Mouse (Mus musculus): Measurements from ENCODE around the gene Hoxa9. TPM values are rescaled to one million over a fixed set of nuclear protein-coding genes. Genes with fewer than 3 reads are reported as not detected.

Gene Hoxa9
- polyA plus RNA-seq, 1 experiment: not detected

DNA sequence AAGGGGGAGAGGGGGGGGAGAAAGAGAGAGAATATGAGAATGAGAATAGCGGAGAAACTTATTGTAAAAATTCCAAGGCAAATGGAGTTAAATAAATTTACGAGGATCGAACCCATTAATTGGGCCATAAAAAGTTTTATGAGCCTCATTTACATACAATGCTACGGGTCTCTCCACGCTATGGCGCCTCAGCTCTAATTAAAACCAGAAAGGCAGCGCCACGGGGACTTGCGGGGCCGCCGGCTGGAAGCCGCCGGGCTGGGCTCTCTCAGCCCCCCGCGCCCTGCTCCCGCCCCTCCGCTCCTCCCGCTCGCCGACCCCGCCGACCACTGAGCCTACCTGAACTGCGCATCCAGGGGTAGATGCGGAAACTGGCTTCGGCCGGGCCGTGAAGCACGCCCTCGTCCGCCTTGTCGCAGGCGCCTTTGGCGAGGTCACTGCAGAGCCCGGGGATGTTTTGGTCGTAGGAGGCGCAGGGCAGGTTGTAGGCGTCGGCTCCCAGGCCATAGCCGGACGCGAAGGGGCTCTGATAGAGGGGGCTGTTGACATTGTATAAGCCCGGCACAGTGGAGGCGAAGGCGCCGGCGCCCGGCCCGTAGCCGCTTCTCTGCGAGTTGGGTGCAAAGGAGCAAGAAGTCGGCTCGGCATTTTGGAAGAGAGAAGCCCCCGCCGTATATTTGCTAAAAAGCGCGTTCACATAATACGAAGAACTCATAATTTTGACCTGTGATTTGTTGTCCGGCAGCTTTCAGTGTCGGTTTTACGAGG is 14.0 kb downstream of the Hoxa9 start:
- 4% methylated on average over 60 of the region's 60 CpGs for WGBS
- TF ChIP-seq POLR2A (IDR thresholded peaks at IDR 0.05; ENCODE audit: insufficient read depth, low read depth, low read length) (no peak), CTCF (IDR thresholded peaks at IDR 0.05; ENCODE audit: insufficient read depth, low read depth, low read length) (no peak)
- no peak overlapping the region for H3K27ac ChIP-seq (ENCODE audit: insufficient read depth, low read depth, low read length)
- H3K4me3 ChIP-seq (ENCODE audit: insufficient read depth, low read depth, low read length): no peak overlapping the region
- peaks cover 6% of the 10 kb centered on the region for H3K4me1 ChIP-seq (ENCODE audit: control insufficient read depth, insufficient read depth, low read length)

DNA sequence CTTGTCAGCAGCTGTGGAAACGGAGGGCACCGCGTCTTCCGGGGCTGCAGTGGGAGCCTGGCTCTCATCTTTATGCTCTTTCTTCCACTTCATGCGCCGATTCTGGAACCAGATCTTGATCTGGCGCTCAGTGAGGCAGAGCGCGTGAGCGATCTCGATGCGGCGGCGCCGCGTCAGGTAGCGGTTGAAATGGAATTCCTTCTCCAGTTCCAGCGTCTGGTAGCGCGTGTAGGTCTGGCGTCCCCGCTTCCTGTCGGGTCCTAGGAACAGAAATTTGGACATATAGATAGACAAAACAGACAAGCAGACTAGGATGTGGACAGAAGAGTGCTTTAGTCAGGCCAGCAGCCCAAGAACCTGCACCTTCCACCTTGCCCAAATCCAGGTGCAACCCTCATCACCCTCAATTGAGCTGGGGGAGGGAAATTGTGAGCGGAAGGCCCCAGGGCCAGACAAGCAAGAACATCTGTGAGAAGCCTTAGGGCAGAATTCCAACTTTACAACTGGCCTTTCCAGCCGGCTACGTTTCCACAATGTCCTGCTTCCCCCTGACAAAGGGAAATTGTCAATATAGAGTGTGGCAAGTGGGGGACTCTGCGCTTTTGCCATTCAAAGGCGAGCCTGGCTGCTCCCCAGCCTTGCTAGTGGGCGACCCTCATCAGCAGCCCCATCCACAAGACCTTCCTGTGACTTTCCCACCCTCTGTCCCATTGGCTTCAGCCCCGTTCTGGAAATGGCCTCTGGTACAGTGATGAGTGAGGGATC is 14.9 kb downstream of the Hoxa9 start:
- no peak overlapping the region for H3K4me3 ChIP-seq (ENCODE audit: insufficient read depth, low read depth, low read length)
- H3K4me1 ChIP-seq (ENCODE audit: control insufficient read depth, insufficient read depth, low read length): no peaks in the 10 kb centered on the region
- no peak for TF ChIP-seq POLR2A (IDR thresholded peaks at IDR 0.05; ENCODE audit: insufficient read depth, low read depth, low read length)
- no peak for TF ChIP-seq CTCF (IDR thresholded peaks at IDR 0.05; ENCODE audit: insufficient read depth, low read depth, low read length)
- WGBS: 3% methylated on average over 30 of the region's 30 CpGs
- no peak overlapping the region for H3K27ac ChIP-seq (ENCODE audit: insufficient read depth, low read depth, low read length)

DNA sequence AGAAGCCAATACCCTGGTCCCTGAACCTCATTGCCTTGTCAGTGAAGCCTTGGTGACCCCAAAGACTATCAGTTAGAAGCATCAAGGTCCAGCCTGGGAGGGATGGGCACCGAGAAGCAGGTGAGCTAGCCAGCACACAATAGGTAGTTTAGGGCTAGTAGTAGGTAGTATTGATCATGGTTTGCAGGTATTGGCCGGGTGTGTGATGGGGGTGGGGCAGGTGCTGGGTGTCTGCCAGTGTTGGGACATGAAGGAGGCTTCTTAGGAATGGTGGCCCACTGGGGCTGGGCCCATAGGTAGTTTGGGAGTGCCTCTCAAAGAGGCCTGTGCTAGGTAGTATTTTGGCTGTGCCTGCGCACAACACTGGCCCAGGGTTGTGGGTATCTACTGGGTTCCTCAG is 15.8 kb downstream of the Hoxa9 start:
- WGBS: 11% methylated on average over 3 of the region's 3 CpGs
- Histone ChIP-seq H3K4me1 (ENCODE audit: control insufficient read depth, insufficient read depth, low read length) (no peaks in the 10 kb centered on the region), H3K4me3 (ENCODE audit: insufficient read depth, low read depth, low read length) (no peak overlapping the region), H3K27ac (ENCODE audit: insufficient read depth, low read depth, low read length) (no peak overlapping the region)
- TF ChIP-seq POLR2A (IDR thresholded peaks at IDR 0.05; ENCODE audit: insufficient read depth, low read depth, low read length) (no peak), CTCF (IDR thresholded peaks at IDR 0.05; ENCODE audit: insufficient read depth, low read depth, low read length) (no peak)

DNA sequence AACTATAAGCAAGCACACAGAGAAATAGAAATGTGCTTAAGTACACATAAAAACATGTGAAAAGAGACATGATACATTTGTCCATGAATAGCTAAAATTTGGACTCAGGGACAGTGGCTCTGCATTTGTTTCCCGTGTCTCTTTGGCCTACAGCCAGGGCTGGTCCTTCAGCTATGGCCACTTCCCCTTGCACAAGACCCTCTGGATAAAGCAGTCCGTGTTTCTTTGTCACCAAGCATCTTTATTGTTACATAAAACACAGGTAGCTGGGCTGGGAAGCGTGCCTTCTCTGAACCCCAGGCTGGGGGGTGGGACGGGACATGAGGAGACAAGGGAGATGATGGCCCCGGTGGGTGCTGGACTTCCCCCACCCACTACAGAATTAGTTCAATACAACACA is 16.6 kb downstream of the Hoxa9 start:
- no peak overlapping the region for H3K27ac ChIP-seq (ENCODE audit: insufficient read depth, low read depth, low read length)
- TF ChIP-seq CTCF (IDR thresholded peaks at IDR 0.05; ENCODE audit: insufficient read depth, low read depth, low read length): no peak
- no peak for TF ChIP-seq POLR2A (IDR thresholded peaks at IDR 0.05; ENCODE audit: insufficient read depth, low read depth, low read length)
- 18% methylated on average over 5 of the region's 5 CpGs for WGBS
- no peaks in the 10 kb centered on the region for H3K4me1 ChIP-seq (ENCODE audit: control insufficient read depth, insufficient read depth, low read length)
- H3K4me3 ChIP-seq (ENCODE audit: insufficient read depth, low read depth, low read length): no peak overlapping the region

DNA sequence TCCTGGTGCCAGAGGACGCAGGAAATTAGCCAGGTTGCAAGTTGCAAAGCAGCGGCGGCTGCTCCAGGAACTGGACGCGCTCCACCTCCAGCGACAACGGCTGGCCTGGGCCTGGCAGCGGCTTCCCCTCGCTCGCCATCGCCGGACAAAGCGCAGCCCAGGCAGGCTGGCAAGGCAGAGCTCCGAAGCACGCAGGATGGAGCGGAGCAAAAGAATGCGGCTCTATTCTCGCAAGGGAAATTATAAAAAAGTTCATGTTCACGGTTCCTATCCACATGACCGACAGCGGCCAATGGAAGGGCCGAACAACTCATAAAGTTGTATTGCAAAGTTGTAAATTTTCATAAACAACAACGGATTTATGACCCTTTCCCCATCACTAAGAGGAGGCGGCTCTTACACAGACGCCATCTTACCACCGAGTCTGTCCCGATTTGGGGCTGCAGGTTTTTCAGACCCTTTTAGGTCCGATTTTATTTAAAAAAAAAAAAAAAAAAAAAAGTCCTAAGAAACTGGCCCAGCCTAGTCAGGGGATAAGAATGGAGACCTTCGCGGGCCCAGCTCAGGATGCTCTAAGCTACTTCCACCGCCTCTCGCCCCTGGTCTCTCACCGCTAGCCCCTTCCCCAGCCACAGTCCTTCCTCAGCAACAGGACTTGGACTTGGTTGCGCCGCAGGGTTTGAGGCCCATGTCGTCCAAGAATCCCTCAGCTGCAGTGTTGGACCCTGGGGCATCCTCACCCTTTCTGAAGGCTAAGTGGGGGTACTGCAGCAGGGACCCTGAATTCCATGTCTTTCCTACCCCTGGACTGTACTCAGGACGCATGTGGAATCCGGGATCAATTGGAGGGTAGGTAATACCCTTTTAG is 17.5 kb downstream of the Hoxa9 start, which contains the start of the genes Hoxa3 and Gm28308:
Hoxa3 (minus strand) TSS at position 218 of the 868 bp plus-strand sequence.
Gm28308 (minus strand) TSS at position 221 of the 868 bp plus-strand sequence.
- 4% methylated on average over 38 of the region's 38 CpGs for WGBS

DNA sequence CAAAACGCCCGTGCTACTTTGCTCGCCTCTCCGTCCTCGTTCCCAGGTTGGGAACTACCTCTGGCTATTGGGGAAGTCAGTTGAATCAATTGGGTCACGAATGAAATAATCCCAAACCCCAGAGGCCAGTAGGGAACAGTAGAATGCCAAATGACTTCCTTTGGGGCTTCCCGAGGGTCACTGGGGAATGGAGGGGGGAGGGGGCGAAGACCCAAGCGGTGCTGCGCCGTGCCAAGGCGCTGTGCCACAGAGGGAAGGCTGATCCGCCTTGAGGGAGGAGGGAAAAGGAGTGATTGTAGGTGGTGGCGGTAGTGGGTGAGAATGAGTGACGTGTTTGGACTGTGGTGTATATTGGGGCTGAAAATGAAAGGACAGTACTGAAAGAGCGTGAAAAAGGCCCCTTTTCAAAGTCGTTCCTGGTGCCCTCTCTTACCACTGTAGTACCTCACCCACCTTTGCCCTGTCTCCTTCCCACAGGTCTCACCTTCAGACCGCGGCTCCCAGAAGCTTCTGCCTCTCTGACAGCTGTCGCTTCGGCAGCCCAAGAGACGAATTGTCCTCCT is 18.3 kb downstream of the Hoxa9 start:
- WGBS: 3% methylated on average over 22 of the region's 22 CpGs
- no peak overlapping the region for H3K4me3 ChIP-seq (ENCODE audit: insufficient read depth, low read depth, low read length)
- no peaks in the 10 kb centered on the region for H3K4me1 ChIP-seq (ENCODE audit: control insufficient read depth, insufficient read depth, low read length)
- TF ChIP-seq CTCF (IDR thresholded peaks at IDR 0.05; ENCODE audit: insufficient read depth, low read depth, low read length) (no peak), POLR2A (IDR thresholded peaks at IDR 0.05; ENCODE audit: insufficient read depth, low read depth, low read length) (no peak)
- no peak overlapping the region for H3K27ac ChIP-seq (ENCODE audit: insufficient read depth, low read depth, low read length)

More for the DNA sequence above, 17.5 kb downstream of the Hoxa9 start, which contains the start of the genes Hoxa3 and Gm28308:
- no peak within 1 kb of the TSS for H3K4me3 ChIP-seq (ENCODE audit: insufficient read depth, low read depth, low read length)
- no peak within 1 kb of the TSS for H3K27ac ChIP-seq (ENCODE audit: insufficient read depth, low read depth, low read length)
- H3K4me1 ChIP-seq (ENCODE audit: control insufficient read depth, insufficient read depth, low read length): no peaks in the 10 kb centered on the region
- TF ChIP-seq CTCF (IDR thresholded peaks at IDR 0.05; ENCODE audit: insufficient read depth, low read depth, low read length): no peak

DNA sequence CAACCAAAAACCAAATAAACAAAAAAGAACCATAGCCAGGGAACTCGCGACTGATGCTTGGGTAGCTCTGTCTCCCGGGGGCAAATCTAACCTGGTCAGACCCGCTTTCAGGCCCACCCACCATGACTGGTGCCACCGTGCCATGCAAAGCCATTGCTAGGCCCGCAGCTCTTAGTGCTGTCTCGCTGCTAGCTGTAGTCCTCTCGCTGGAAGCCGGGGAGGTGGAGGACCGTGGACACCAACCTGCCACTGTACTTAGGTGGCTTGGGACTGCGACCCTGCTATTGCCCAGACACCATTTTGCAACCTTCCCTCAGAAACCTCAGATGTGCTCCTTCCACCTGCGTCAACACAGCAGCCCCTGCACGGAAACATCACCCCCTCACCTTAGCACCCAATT is 18.9 kb downstream of the Hoxa9 start:
- TF ChIP-seq CTCF (IDR thresholded peaks at IDR 0.05; ENCODE audit: insufficient read depth, low read depth, low read length) (no peak), POLR2A (IDR thresholded peaks at IDR 0.05; ENCODE audit: insufficient read depth, low read depth, low read length) (no peak)
- Histone ChIP-seq H3K4me3 (ENCODE audit: insufficient read depth, low read depth, low read length) (no peak overlapping the region), H3K27ac (ENCODE audit: insufficient read depth, low read depth, low read length) (no peak overlapping the region), H3K4me1 (ENCODE audit: control insufficient read depth, insufficient read depth, low read length) (no peaks in the 10 kb centered on the region)
- WGBS: 6% methylated on average over 13 of the region's 13 CpGs

DNA sequence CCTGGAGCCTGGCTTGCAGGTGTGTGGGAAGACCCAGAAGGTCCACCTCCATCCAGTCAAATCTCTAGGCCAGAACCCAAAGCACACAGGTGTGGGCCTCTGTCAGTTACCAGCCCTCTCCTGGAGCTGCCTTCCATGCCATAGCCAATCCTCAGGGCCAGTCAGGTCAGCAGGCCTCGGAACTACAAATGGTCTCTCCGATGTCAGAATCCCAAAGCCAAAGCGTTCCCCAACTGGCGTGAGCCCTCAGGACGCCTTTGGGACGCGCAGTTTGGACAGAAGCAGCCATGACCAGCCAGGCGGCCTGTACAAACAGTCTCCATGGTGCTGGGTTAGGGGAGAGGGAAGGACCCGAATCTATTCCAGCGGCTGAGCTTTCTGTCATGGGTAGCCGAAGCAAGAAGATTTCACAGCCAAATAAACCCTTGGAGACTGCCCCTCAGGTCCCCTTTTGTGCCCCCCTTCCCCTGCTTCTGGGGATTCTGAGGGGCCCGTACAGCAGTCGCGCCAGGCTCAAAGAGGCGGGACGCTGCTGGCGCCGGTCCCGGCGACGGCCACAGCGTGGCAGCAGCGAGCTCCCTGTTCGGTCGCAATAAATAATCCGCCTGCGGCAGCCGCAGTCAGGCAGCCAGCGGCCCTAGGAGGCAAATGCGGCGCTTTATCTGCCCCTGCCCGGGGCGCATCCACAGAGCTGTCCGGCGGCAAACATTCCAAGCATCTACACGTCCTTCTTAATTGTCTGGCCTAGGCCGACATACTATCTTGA is 19.5 kb downstream of the Hoxa9 start:
- Histone ChIP-seq H3K4me1 (ENCODE audit: control insufficient read depth, insufficient read depth, low read length) (no peaks in the 10 kb centered on the region), H3K27ac (ENCODE audit: insufficient read depth, low read depth, low read length) (no peak overlapping the region), H3K4me3 (ENCODE audit: insufficient read depth, low read depth, low read length) (no peak overlapping the region)
- TF ChIP-seq CTCF (IDR thresholded peaks at IDR 0.05; ENCODE audit: insufficient read depth, low read depth, low read length) (peak; percentile 66), POLR2A (IDR thresholded peaks at IDR 0.05; ENCODE audit: insufficient read depth, low read depth, low read length) (no peak)
- 2% methylated on average over 37 of the region's 37 CpGs for WGBS

Data from olfactory bulb, adult 2 months (tissue).